ENCODE assay signal across 10 mouse cellular contexts in genomic region chr1:21053009-21053408, GRCm38 (mm10). TPM values are rescaled to one million over a fixed set of nuclear protein-coding genes. Genes with fewer than 3 reads are reported as not detected.
DNase-seq lines count a peak whose midpoint lies in the region; ATAC-seq lines count a peak whose summit lies in the region.
"Had no signal": no experiment of that assay in that cellular context is flagged by ENCODE, and none has a peak within 500 bp of the region (broad histone marks: within the 10 kb centered on the region; RNA-seq: fewer than 3 reads in every experiment).

No protein-coding gene starts in this region.

- peak; percentile 16 to 29 for DNase-seq in layer of hippocampus, postnatal 14 days (ENCODE audit: low spot score in 2 of 2)
- no peak for DNase-seq in layer of hippocampus, postnatal 25 days (ENCODE audit: extremely low spot score in 1 of 2, low spot score in 1 of 2)
- DNase-seq in embryonic facial prominence, embryonic 10.5 days (ENCODE audit: low spot score), result no peak
- no peak for DNase-seq in kidney, adult 9 months
- no peak for DNase-seq in cerebellum, adult 8-10 months
- DNase-seq: thymus, postnatal 14 days had no signal

- H3K9ac ChIP-seq in forebrain, embryonic 15.5 days (replicated peaks), result no peak overlapping the region
- no peak overlapping the region for H3K9ac ChIP-seq in midbrain, embryonic 16.5 days (ENCODE audit: low read depth, low read length)
- H3K9ac ChIP-seq: heart, embryonic 15.5 days had no signal

- peaks cover 15% of the 10 kb centered on the region for H3K36me3 ChIP-seq in embryonic facial prominence, embryonic 10.5 days (replicated peaks)
- H3K36me3 ChIP-seq in forebrain, embryonic 15.5 days, result no peaks in the 10 kb centered on the region
- no peaks in the 10 kb centered on the region for H3K36me3 ChIP-seq in midbrain, embryonic 16.5 days (ENCODE audit: control insufficient read depth, insufficient read depth, low read length)
- H3K36me3 ChIP-seq: G1E; heart, embryonic 15.5 days had no signal

- 62% methylated on average over 9 of the region's 9 CpGs for WGBS in embryonic facial prominence, embryonic 10.5 days
- 59% methylated on average over 9 of the region's 9 CpGs for WGBS in forebrain, embryonic 15.5 days
- 51% methylated on average over 9 of the region's 9 CpGs for WGBS in midbrain, embryonic 16.5 days

- H3K4me1 ChIP-seq in embryonic facial prominence, embryonic 10.5 days, result peaks cover 25% of the 10 kb centered on the region
- H3K4me1 ChIP-seq in forebrain, embryonic 15.5 days, result peaks cover 17% of the 10 kb centered on the region
- H3K4me1 ChIP-seq in midbrain, embryonic 16.5 days (ENCODE audit: control insufficient read depth, insufficient read depth, low read length), result peaks cover 16% of the 10 kb centered on the region

- no peaks in the 10 kb centered on the region for H3K9me3 ChIP-seq in embryonic facial prominence, embryonic 10.5 days
- H3K9me3 ChIP-seq in forebrain, embryonic 15.5 days, result no peaks in the 10 kb centered on the region
- no peaks in the 10 kb centered on the region for H3K9me3 ChIP-seq in midbrain, embryonic 16.5 days (replicated peaks; ENCODE audit: control insufficient read depth, low read length, poor library complexity, severe bottlenecking)
- H3K9me3 ChIP-seq: heart, embryonic 15.5 days had no signal

- no peak overlapping the region for H3K4me2 ChIP-seq in forebrain, embryonic 15.5 days (replicated peaks)
- no peak overlapping the region for H3K4me2 ChIP-seq in midbrain, embryonic 16.5 days (ENCODE audit: low read length)

- no peak overlapping the region for H3K4me3 ChIP-seq in embryonic facial prominence, embryonic 10.5 days
- no peak overlapping the region for H3K4me3 ChIP-seq in forebrain, embryonic 15.5 days
- H3K4me3 ChIP-seq in midbrain, embryonic 16.5 days (ENCODE audit: low read depth, low read length), result no peak overlapping the region
- H3K4me3 ChIP-seq: heart, embryonic 15.5 days had no signal

- H3K27me3 ChIP-seq in embryonic facial prominence, embryonic 10.5 days (replicated peaks; ENCODE audit: low read depth, poor library complexity, severe bottlenecking), result no peaks in the 10 kb centered on the region
- no peaks in the 10 kb centered on the region for H3K27me3 ChIP-seq in forebrain, embryonic 15.5 days
- H3K27me3 ChIP-seq in midbrain, embryonic 16.5 days (ENCODE audit: control insufficient read depth, insufficient read depth, low read depth, low read length), result no peaks in the 10 kb centered on the region
- H3K27me3 ChIP-seq: heart, embryonic 15.5 days had no signal

- 0 out of 2 replicates have a peak overlapping the region, but pooled peaks have one; percentile 20 for H3K27ac ChIP-seq in embryonic facial prominence, embryonic 10.5 days (replicated peaks)
- H3K27ac ChIP-seq in forebrain, embryonic 15.5 days (replicated peaks), result peak overlapping the region; percentile 14
- H3K27ac ChIP-seq in midbrain, embryonic 16.5 days (ENCODE audit: low read length), result no peak overlapping the region; the same call in 1 of the 2 replicates
- H3K27ac ChIP-seq: heart, embryonic 15.5 days had no signal

- peak; percentile 17; the same call in 1 of the 2 replicates for ATAC-seq in forebrain, embryonic 15.5 days (replicated peaks)
- ATAC-seq in midbrain, embryonic 16.5 days, result peak; percentile 41; the same call in 1 of the 2 replicates

RNA-seq across cellular contexts. Expression of gene Tram2, which starts 26.0 kb away (rescaled TPM):
- total RNA-seq in layer of hippocampus, postnatal 14 days (2021), result 1 to 10 TPM; 1.9 to 2.3 TPM
- total RNA-seq in layer of hippocampus, postnatal 25 days (2021), result 1 to 10 TPM in 1 of 2 experiments, under 1 TPM in 1; 0.91 to 1.4 TPM
- 7.4 and 7.5 TPM in 2 replicates for polyA plus RNA-seq in embryonic facial prominence, embryonic 10.5 days (2016; fragmentation: Nextera tagmentation; extraction: Ambion mirVana)
- polyA plus RNA-seq in forebrain, embryonic 15.5 days (2015; fragmentation: Nextera tagmentation; extraction: Ambion mirVana), result 1.8 and 2.0 TPM in 2 replicates
- 2.0 TPM in 2 replicates for polyA plus RNA-seq in midbrain, embryonic 16.5 days (2015; fragmentation: Nextera tagmentation; extraction: Ambion mirVana)

Comparison
In these comparisons a context has a peak if more than half of its experiments do, and no peak if none do; other contexts are left out.
1. DNase-seq: peak in layer of hippocampus, postnatal 14 days (2 of 2); none in layer of hippocampus, postnatal 25 days (0 of 2), embryonic facial prominence, embryonic 10.5 days (single experiment), kidney, adult 9 months (single experiment) and cerebellum, adult 8-10 months (single experiment).